Mouse (Mus musculus) kidney, adult 2 months (tissue): ENCODE data around the gene Amdhd1.

Source experiments
- CTCF ChIP-seq: fragments of 200-500 bp; conservative IDR thresholded peaks from 2 replicates; pipeline ENCODE4 v1.5.1; 2011; ENCODE audit warnings: low read depth, mild to moderate bottlenecking, control low read depth, low read length, moderate library complexity, mixed read lengths; ENCODE audit not compliant: insufficient read depth, insufficient read length
- POLR2A ChIP-seq: fragments of 200-500 bp; IDR thresholded peaks from one replicate; pipeline ENCODE4 v1.6.1; 2011; ENCODE audit warnings: low read depth, low read length, control low read depth

- TF ChIP-seq CTCF: no peak
- TF ChIP-seq POLR2A: no peak
Observed at GRCm38 (mm10) chr10:93508383-93508970, 31.4 kb downstream of the Amdhd1 start.
